Mouse (Mus musculus): ENCODE data around the gene Hadh.

DNA sequence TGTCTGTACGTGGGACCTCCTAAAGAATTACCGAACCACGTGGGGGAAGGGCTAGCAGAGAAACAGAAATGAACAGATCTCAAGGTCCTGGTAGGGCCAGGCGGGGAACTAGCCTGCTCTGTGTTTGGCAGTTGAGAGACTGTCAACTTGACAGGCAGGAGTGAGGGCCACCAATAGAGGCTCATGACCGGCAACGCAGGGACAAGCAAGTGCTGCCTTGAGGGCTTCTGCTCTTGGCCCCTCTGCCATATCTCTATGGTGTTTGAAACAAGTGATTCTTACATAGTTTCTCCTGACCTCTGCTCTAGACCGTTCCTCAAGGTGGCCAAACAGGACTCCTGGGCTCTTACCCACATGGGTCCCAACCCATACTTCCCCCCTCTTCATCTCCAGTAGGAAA lies 20.3 kb downstream of the Hadh start:
- TF ChIP-seq CHD2 (IDR thresholded peaks at IDR 0.05; ENCODE audit: low read length) = no peak
- TF ChIP-seq MAZ (IDR thresholded peaks at IDR 0.05; ENCODE audit: low read depth, low read length) = no peak

Measured in CH12.LX (cell line).